Mouse (Mus musculus) cerebellum, postnatal 4 days (tissue): ENCODE measurements around the gene Hoxa5.

Experiments used
- DNase-seq, 2 experiments: peaks; one replicate each; pipeline ENCODE4 v3.0.0; 2022; ENCODE audit warnings: low spot score in 2 of 2, mixed read lengths in 1 of 2

Gene Hoxa5

GRCm38 (mm10) chr6:52164051-52164625 is 40.2 kb downstream of the Hoxa5 start:
- no peak for DNase-seq

GRCm38 (mm10) chr6:52163366-52164031 is 40.9 kb downstream of the Hoxa5 start:
- no peak for DNase-seq

- DNase-seq: no peak
Observed at GRCm38 (mm10) chr6:52162611-52163365, 41.6 kb downstream of the Hoxa5 start.

- no peak for DNase-seq
Observed at GRCm38 (mm10) chr6:52162093-52162380, 42.4 kb downstream of the Hoxa5 start.

- DNase-seq: no peak
Observed at GRCm38 (mm10) chr6:52161336-52162092, 42.9 kb downstream of the Hoxa5 start.

GRCm38 (mm10) chr6:52160511-52161335 is 43.7 kb downstream of the Hoxa5 start:
- DNase-seq: no peak

- DNase-seq: no peak
Observed at GRCm38 (mm10) chr6:52159979-52160378, 44.4 kb downstream of the Hoxa5 start.

- no peak for DNase-seq
Observed at GRCm38 (mm10) chr6:52159164-52159761, 45.1 kb downstream of the Hoxa5 start.

- no peak for DNase-seq
Observed at GRCm38 (mm10) chr6:52158276-52159051, 45.9 kb downstream of the Hoxa5 start, which contains the start of gene Hoxa1. Gene Hoxa1 (minus strand): TSS chr6:52158317.

GRCm38 (mm10) chr6:52157466-52158275 is 46.7 kb downstream of the Hoxa5 start:
- DNase-seq: no peak

GRCm38 (mm10) chr6:52156551-52157200 is 47.7 kb downstream of the Hoxa5 start:
- no peak for DNase-seq

GRCm38 (mm10) chr6:52155471-52155870 is 48.9 kb downstream of the Hoxa5 start:
- no peak for DNase-seq

GRCm38 (mm10) chr6:52154044-52154443 is 50.3 kb downstream of the Hoxa5 start:
- no peak for DNase-seq

- no peak for DNase-seq
Observed at GRCm38 (mm10) chr6:52153270-52153669, 51.1 kb downstream of the Hoxa5 start.

GRCm38 (mm10) chr6:52152226-52153193 is 51.9 kb downstream of the Hoxa5 start:
- no peak for DNase-seq
